Mouse (Mus musculus): ENCODE measurements around the gene Mettl1.

- TF ChIP-seq CTCF (IDR thresholded peaks at IDR 0.05; ENCODE audit: borderline replicate concordance, insufficient read depth, low read length) (no peak), POLR2A (IDR thresholded peaks at IDR 0.05; ENCODE audit: low read depth, low read length) (no peak)
Measured at GRCm38 (mm10) chr10:127002056-127002455, 39.2 kb upstream of the Mettl1 start.

All from embryonic fibroblast, embryonic 13.5 days (primary cell).